Mouse (Mus musculus): ENCODE results near the gene Zscan29.

GRCm38 (mm10) chr2:121141216-121142035 lies 29.5 kb downstream of the Zscan29 start:
- TF ChIP-seq CHD2 (IDR thresholded peaks at IDR 0.05; ENCODE audit: low read depth, low read length) = no peak
- no peak for TF ChIP-seq MAFK (IDR thresholded peaks at IDR 0.05; ENCODE audit: insufficient read depth, low read depth, low read length)
- no peak for TF ChIP-seq ZC3H11A (IDR thresholded peaks at IDR 0.05; ENCODE audit: borderline replicate concordance, low read depth, low read length)
- TF ChIP-seq HCFC1 (IDR thresholded peaks at IDR 0.05; ENCODE audit: borderline replicate concordance, insufficient read depth, low read length) = no peak
- TF ChIP-seq ZNF384 (IDR thresholded peaks at IDR 0.05; ENCODE audit: low read depth, low read length) = no peak
